Mouse (Mus musculus) c-Kit-negative CD71-positive TER-119-positive erythroid progenitor cells, embryonic 14.5 days (primary cell): ENCODE results near the gene Gkn3.

Experiments
- DNase-seq: peaks from one replicate; pipeline ENCODE4 v3.0.0-alpha.2; 2013; ENCODE audit warnings: low read depth, low spot score

Gkn3 gene

DNA sequence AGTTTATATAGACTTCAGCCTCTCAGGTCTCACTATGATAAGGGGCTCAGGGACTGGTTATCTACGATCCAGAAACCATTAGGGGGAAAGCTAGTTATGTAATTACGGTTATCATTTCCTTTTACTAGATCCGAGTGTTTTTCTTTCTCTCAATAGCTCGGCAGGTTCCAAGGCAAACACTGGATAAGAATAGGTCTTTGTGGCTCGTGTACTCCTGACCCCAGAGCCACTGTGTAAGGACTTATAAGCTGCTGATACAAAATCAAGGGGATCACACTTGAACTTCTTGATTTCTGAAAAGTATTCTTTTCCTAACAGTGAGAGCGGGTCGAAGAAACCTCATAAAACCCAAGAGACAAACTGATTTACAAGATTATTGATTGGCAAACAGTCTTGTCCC, at the start of gene Gkn3:
Gkn3 (minus strand) TSS at position 59 of the 400 bp plus-strand sequence.
- DNase-seq = no peak

DNA sequence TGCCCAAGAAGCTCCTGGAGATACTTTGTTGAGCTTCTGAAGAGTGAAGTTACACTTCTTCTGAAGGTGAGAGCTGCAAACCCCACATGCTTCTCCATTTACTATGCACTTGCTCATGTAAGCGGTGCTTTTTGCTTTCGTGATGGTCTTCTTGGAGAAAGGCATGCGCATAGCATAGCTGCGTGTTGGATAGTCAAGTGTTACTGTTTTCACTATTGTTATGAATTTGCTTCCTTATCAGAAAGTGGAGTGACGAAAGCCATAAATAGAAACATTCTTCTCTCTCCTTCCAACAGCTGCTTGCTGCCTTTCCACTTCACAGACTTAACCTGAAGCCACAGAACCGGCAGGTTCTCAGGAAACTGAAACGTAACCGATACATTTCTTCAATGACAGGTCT, 48.0 kb upstream of the Gkn3 start:
- no peak for DNase-seq

DNA sequence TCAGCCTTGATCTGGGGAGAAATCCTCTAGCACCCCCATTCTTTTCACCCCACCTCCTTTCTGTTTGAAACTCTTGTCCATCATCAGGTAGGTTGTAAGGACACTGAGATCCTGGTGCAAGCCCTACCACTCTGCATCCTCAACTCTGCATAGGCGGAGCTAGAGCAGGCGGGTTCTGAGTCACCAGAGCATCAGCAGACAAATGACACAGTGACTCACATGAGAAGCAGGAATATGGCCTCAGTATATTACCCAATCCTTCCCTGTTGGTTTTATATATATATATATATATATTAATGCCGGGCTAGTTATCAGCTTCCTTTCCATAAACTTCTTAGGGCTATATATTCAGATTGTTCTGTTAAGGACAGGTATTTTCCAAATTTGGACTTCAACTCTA, 47.1 kb upstream of the Gkn3 start:
- DNase-seq = no peak

DNA sequence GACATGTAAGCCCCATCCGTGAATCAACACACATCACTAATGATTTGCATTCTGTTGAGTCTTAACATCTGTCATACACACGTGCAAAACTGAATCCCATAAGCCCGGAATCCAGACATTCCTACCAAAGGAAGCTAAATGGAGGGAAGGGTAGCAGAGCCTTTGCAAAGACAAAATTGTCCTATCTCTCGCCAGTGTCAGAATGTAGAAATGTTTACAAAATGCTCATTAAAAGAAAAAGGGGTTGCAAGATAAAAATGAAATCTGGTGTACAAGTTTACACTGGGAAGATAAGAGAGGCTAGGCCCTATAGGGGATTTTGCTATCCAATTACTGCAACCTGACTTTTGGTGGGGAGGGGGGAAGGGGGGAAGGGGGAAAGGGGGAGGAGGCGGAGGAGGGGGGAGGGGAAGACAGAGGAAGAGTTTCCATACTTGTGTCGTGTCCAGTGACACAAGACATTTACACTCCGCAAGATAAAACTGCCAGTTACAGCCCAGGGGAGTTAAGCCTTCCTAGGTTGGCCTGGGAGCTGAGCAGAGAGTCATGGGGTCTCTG, 39.8 kb upstream of the Gkn3 start, which contains the start of gene Bmp10:
Bmp10 (plus strand) TSS at position 508 of the 558 bp plus-strand sequence.
- no peak for DNase-seq

DNA sequence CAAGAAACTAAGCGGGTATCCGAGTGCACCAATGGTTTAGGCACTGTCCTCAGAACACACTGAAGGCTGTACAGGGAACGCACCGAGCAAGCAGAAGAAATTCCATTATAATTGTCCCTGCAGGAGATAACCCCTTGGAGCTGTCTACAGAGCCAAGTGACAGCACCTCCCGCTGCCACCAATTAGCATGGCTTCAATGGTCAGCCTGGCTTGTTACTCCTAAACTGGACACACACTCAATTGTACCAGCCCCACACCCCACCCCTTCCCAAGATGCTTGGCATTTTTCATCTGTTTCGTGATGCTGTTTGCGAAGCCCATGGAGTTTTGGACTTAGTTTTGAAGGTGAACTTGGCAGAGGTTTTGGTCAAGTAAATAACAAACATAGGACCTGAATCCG, 38.9 kb upstream of the Gkn3 start:
- DNase-seq = no peak

DNA sequence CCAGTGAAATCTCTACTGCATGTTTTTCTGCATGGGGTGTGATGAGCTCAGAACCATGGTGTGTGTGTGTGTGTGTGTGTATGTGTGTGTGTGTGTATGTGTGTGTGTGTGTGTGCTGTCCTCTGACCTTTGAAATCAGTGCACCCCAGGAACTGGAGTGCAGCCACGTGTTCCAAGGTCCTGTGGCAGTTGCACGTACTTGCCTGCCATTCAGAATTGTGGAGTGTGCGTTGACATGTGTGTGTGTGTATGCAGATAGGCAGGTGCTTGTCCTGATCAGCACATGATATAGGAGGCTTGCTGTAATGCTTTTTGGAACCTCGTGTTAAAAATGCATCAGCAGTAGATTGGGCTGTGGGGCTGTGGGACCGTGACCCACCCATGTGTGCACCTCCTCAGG, 38.2 kb upstream of the Gkn3 start:
- no peak for DNase-seq

DNA sequence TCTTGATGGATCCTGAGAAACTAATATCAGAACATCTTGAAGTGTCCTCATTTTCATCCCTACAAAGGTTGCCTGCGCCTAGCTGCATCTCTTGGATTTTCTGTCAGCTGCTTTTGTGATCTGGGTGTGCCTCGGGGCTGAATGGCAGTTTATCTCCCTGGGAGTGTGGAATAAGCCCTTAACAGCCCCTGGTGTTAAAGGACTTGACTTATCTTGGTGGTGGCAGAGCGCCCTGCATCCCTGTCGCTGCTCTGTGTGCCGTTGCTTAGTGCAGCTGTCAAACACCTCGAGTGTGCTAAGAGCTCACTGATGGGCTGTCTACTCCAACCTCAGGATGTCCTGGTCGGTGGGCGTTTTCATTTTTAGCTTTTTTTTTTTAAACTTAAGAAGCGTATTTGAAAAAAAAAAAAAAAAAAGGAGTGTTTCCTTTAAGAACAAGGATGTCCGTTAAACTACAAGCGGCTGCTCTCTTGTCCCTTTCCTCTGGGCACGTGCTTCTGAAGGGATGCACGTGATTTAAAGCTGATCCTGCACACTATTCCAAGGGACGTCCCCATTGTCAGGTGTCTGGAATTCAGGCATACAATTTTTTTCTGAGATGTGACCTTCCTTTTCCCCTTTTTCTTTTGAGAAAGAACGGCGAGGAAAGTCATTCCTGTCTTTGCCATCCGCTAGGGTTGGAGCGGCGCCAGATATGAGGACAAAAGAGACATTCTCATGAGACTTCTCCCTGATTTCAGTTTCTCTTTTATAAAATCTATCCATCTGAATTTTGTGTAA, 35.5 kb upstream of the Gkn3 start:
- no peak for DNase-seq

DNA sequence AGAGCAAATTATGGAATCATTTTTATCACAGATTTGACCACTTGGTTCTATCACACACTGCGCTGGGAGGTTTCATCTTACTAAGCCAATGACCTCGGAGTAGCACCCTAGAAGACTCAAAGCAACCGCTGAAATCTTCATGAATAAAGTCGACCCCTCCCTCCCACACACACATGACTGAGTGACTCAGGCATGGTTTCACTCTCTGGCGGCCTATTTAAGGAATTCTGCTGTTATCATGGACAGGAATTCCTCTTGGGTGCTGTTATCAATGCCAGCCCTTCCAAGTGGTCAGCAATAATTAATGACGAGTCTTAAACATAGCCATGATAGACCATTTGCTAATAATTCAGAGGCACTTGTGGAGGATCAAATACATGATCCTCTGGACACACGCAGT, 33.6 kb upstream of the Gkn3 start:
- DNase-seq = no peak

DNA sequence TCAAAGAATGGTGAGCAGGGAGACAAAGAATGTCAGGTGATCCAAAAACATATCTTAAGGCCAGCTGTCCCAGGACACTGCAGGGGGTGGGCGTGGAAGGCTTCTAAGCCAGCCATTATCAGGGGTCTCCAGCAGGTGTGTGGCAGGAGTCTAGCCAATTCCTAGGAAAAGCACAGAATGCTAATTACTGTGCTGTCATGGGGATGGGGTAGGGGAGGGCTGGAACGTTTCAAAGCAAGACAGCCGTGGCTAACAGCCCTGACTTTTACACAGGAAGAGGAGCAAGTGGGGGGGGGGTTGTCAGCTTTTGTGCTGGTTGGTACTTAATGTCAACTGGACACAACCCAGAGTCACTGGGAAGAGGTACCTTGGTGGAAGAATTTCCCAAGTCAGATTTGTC, 23.3 kb upstream of the Gkn3 start:
- DNase-seq = no peak

DNA sequence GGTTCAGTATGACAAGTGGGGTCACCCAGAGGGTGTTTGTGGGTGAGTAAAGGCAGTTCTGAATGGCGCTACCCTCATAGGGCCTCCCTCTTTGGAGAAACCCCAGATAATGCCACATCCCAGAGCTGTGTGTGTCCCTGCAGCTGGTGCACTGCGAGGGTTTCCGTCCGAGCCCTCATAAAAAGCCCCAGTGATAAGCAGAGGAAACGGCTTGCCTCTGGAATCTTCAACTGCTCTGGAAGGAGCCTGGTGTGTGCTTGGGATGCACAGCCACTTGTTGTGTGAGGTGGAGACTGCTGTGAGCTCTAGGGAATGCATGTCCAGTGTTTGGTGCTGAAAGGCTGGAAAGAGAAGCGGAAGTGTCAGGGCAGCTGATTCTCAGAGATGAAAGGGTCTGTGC, 12.7 kb upstream of the Gkn3 start:
- no peak for DNase-seq

DNA sequence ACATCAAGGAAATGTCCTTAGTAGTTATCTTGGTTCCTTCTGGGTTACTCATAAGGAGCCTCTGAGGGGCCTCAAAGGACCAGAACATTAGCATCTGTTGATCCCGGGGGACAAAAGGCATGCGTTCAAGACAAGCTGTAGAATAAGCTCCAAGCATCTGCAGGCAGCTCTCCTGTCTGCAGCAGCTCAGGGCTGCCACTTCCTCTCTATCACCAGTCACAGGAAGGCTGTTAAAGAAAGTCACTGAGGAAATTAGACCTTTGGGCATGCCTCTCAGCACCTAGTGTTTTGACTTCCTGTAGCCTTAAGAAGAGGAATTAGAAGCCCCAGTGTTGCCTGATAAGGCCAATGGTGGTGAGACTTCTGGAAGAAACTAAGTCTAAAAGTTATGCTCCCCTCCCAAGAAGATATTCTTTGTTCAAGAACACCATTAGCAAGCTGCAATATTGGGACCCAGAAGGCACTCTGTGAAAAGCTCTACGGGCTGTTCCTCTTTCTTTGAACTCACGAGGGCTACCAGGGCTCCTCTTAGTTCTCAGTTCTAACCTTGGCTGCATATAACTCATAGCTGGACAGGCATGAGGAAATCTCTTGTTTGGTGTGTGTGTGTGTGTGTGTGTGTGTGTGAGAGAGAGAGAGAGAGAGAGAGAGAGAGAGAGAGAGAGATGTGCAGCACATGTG, 11.3 kb upstream of the Gkn3 start:
- no peak for DNase-seq

DNA sequence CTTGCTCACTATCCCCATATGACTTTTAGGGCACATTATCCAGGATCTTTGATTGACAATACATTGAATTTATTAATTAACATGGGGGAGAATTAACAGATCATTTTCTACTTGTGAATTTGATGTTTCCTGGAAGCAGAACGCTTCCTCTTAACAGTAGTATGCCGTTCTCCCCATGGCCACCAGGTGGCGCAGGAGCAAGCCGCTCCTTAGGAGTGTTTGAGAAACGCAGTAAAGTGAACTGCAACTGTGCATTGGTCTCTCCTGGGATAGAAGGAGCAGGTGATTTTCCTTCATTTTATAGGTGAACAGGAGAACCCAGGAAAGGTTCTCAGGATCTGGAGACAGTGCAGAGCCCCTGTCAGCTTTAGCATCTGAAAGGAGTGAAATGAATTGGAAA, 10.4 kb upstream of the Gkn3 start:
- peak; percentile 47 for DNase-seq

DNA sequence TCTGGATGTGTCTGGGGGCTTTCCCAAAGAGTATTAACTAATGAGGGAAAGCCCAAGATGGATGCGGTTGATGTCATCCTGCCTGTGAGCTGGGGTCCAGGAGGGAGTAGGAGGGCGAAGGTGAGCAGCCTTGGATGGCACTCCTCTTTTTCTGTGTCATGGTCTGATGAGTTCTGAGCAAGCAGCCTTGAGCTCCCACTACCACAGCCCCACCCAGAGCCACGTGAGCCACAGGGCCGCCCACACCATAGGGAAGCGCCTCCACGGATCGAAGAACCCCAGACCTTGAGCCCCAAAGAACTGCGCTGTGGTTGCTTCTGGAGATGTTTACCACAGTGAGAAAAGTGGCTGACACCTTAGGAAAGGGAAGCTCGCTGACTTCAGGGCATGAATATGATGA, 6.0 kb upstream of the Gkn3 start:
- DNase-seq = no peak

DNA sequence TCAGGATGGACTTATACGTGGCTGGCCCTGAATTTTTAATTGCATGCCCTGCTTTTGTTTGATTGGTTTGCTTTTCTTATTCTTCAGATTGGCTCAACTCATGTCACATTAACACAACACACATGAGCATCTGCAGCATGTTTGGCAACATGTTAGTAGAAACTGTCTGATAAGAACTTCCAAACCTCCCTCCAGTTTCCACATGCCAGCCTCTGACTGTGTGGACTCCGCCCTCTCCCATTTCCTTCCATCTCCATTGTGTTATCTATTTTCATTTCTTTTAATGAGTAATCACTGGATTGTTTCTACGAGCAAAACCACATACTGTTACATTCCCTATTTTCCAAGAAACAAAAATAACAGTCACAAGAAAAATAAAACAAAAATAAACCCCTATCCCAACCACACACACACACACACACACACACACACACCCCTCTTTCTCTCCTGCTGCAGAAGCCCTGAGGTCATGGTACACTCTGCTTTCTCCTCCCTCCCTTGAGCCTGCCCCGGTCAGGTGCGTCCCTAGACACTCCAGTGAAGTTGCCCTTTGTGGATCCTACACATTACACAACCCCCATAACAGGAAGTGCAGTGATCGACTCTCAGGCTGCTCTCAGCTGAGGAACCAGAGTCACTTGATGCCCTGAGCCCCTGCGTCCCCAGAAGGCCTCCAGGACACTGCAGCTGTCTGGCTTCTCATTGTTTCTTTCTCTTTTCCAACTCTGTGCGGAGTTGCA, 4.9 kb upstream of the Gkn3 start:
- DNase-seq = no peak

DNA sequence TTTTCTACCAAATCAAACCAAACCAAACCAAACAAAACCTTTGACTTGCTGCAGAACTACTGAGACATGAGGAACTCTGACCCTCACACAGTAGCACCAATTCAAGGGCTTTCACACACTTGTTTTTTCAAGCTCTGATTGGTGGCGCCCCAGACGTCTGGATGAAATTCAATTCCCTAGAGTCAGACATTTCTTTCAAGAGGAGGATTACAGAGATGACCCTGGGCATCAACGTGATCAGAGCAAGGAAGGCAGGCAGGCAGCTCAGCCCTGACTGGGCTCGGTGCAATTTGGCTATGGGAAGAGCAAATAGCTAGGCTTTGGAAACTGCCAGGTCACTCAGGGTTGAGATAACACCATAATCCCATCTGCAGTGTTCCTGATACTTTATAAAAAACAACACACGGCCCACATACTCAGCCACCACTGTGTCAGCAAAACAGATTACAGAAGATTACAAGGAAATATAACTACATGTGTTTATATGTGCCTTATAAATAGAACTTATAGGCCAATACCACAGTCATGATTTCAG, 787 bp upstream of the Gkn3 start:
- DNase-seq = no peak

DNA sequence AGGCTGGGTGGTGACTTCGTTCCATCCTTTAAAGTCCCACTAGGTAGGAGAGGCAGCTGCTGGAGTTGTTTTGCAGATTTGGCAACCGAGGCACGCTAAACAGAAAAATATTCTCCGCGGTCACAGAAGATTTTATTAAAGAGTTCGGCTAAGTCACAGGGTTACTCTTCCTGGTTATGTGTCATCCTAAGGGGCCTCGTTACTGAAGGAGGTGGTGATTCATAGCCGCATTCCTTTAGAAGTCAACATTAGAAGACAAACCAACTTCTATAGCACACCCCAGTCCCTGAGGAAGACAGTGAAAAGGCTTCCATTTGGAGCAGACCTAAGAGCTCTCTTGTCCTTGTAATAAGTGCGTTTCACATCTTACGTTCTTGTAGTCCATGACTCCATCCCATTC, 2.1 kb downstream of the Gkn3 start:
- DNase-seq = no peak

DNA sequence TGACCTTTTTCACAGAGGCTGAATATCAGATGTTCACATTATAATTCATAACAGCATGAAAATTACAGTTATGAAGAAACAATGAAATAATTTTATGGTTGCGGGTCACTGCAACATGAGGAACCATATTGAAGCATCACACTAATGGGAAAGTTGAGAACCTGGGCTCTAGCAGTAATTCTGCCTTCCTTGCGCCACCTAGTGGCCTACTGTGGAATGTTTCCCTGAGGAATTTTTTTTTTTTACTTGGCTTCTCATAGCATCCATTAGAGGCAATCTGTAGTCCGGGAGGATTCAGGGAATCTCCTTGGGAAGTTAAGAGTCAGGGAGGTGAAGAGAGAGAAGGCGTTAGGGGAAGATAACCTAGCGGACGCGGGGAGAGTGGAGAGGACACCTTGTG, 2.5 kb downstream of the Gkn3 start:
- DNase-seq = peak; percentile 49

DNA sequence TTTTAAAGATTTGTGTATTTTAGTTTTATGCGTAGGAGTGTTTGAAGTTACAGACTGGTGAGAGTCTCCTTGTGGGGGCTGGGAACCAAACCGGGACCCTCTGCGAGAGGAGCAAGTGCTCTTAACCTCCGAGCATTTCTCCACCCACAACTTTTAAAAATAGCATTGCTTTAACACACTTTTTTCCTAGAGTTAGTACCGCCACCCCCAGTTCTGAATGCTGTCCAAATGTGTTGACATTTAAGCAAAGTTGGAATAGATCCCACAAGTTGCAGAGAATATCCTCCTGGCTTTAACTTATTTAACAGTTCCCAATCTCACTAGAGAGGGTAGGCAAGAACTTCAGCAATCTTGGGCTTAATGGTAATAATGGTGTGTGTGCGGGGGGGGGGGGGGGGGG, 4.0 kb downstream of the Gkn3 start:
- DNase-seq = no peak

DNA sequence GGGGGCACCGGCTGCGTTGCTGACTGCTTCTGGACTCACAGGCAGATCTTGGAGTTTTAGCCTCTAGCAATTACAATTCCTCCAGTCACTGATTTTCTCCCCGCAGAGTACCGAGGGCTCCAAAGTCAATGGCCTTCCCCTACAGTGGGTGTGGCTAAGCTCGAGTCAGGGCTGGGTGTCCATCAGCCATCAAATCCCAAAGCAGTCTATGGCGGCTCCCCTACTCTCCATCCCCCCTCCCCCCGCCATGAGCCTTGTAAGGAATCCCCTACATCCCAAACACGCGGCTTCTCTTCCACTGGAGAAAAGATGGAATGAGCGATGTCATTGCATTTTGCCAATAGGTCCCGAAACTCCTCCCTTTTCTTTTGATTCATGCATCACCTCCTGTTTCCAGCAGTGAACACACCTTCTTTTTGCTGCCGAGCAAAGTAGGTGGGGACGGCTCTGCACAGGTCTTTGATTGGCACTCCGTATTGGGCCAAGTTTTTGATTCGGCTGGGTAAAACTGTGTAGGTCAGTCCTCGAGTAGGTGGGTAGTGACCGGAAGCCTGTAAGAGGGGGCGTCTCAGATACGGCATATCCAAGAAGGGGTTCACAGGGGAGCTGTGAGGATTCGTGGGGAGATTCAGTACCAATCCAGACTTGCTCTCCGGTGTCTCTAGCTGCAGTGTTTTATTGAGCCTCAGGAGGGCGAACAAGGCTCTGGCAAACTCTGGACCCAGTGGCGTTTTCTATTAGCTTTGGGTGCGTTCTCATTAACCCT, 4.6 kb downstream of the Gkn3 start:
- no peak for DNase-seq

DNA sequence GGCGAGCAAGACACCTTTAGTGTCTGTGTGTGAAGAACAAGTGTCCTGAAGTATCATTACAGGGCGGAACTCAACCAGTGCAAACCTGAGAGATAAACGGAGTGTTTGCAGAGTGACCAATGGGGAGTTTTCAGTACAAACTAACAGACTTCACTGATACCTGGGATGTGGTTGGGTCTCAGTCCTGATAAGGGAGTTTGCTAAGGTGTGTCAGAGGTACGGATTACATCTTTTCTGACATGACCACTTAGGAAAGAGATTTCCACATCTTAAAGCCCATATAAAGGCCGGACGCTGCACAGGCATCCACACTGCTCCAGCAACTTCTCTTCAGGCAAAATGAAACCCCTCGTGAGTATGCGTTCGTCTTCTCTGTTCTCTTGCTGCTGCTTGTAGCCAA, 15.7 kb downstream of the Gkn3 start, which contains the start of gene Gkn2:
Gkn2 (plus strand) TSS at position 301 of the 400 bp plus-strand sequence.
- DNase-seq = no peak

DNA sequence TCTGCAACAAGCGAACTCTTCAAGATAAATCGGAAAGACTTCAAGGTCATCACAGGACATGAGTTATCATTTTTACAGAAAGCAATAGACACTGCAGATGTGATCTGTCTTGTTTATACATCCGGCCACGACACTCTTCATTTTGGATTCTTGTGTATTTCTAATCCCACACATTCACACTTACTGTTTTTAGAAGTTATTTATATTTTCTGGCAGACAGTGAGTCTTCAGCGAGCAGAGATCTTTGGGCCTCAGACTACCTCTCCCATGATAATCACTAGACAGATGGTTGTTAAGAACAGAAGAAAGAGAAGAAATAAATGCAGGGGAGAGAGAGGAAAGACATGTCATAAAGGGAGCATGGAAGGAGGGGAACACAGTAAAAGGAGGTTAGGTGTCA, 19.5 kb downstream of the Gkn3 start:
- DNase-seq = no peak
